Mouse (Mus musculus) heart, embryonic 14.5 days (tissue): ENCODE data around the gene Cyth1. TPM values are rescaled to one million over a fixed set of nuclear protein-coding genes. Genes with fewer than 3 reads are reported as not detected.

ENCODE experiments used
- ATAC-seq: fragments of 200-750 bp; cut with Nextera tagmentation; 2 replicates; pipeline ENCODE4 v1.8.0; 2017; ENCODE audit warnings: low read depth, moderate TSS enrichment; ENCODE audit not compliant: insufficient number of reproducible peaks, insufficient read depth, low FRiP score
- H3K27ac ChIP-seq, 2 experiments: fragments of 200-500 bp in 1 of 2; fragments of 300-500 bp in 1 of 2; sonication (generic) in 1 of 2; replicated peaks in 1 of 2; 2 replicates each; pipeline ENCODE4 v1.5.1; 2012 to 2014; ENCODE audit warnings: low read depth in 2 of 2, low read length in 2 of 2, control low read depth in 1 of 2, mild to moderate bottlenecking in 1 of 2, mixed read lengths in 1 of 2; ENCODE audit not compliant: control insufficient read depth in 1 of 2, insufficient read depth in 1 of 2
- H3K27me3 ChIP-seq: fragments of 300-500 bp; sonication (generic); 2 replicates; pipeline ENCODE4 v1.6.1; 2014; ENCODE audit warnings: mild to moderate bottlenecking, low read length, control low read depth; ENCODE audit not compliant: control insufficient read depth, insufficient read depth
- H3K36me3 ChIP-seq: fragments of 300-500 bp; sonication (generic); 2 replicates; pipeline ENCODE4 v1.6.1; 2014; ENCODE audit warnings: mild to moderate bottlenecking, control low read depth, low read length, mixed read lengths; ENCODE audit not compliant: control insufficient read depth, insufficient read depth
- H3K4me1 ChIP-seq, 2 experiments: fragments of 200-500 bp in 1 of 2; fragments of 300-500 bp in 1 of 2; sonication (generic) in 1 of 2; 2 replicates each; pipeline ENCODE4 v1.6.1; 2012 to 2014; ENCODE audit warnings: low read length in 2 of 2, control low read depth in 1 of 2, mixed read lengths in 1 of 2; ENCODE audit not compliant: control insufficient read depth in 2 of 2, insufficient read depth in 2 of 2
- H3K4me2 ChIP-seq: fragments of 300-500 bp; sonication (generic); 2 replicates; pipeline ENCODE4 v1.6.1; 2014; ENCODE audit warnings: mild to moderate bottlenecking, low read length
- H3K4me3 ChIP-seq, 2 experiments: fragments of 200-500 bp in 1 of 2; fragments of 300-500 bp in 1 of 2; sonication (generic) in 1 of 2; 2 replicates each; pipeline ENCODE4 v1.5.1; 2012 to 2014; ENCODE audit warnings: low read length in 2 of 2, mild to moderate bottlenecking in 2 of 2, control low read depth in 1 of 2, low read depth in 1 of 2, moderate library complexity in 1 of 2; ENCODE audit not compliant: control insufficient read depth in 1 of 2, insufficient read depth in 1 of 2
- H3K9ac ChIP-seq: fragments of 300-500 bp; sonication (generic); 2 replicates; pipeline ENCODE4 v1.6.1; 2014; ENCODE audit warnings: mild to moderate bottlenecking, low read length
- H3K9me3 ChIP-seq: fragments of 300-500 bp; sonication (generic); 2 replicates; pipeline ENCODE4 v1.6.1; 2016; ENCODE audit warnings: low read length, control low read depth; ENCODE audit not compliant: control insufficient read depth
- WGBS: fragments of 180-500 bp; shearing (Covaris S2); extraction: QIAGEN DNeasy Blood & Tissue Kit; methylation state at CpG from one replicate; pipeline ENCODE4 v1.1.7; 2014; 5-methylcytosine and 5-hydroxymethylcytosine counted together
- polyA plus RNA-seq: library from polyadenylated mRNA; unstranded; fragments of >200 nt; fragmentation: Nextera tagmentation; extraction: Ambion mirVana; gene quantifications from 2 replicates; pipeline ENCODE4 v1.2.1, GENCODE M21; 2014

Gene Cyth1
- polyA plus RNA-seq, 1 experiment from 2014 or later: 15.9 TPM

DNA sequence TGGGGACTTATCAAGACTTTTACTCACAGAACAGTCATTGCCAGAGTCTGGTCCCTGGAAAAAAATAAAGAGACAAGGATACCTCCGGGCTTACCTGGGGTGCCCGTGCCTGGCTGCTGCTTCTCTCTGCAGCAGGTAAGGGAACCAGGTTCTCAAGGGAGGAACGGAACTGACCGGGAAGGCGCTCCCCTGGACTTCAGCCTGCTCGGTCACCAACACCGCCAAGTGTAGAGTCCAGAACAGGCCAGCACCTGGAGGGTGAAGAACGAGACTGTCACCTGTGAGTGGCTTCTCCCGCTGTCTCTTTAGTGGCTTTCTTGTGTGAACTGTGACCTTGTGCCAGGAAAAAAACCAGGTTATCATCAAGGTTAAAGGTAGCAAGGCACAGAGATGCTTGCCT is 39.2 kb upstream of the Cyth1 start:
- H3K4me2 ChIP-seq: no peak overlapping the region
- no peaks in the 10 kb centered on the region for H3K27me3 ChIP-seq
- peaks cover 9 to 18% of the 10 kb centered on the region in 2 experiments for H3K4me1 ChIP-seq
- H3K9ac ChIP-seq: no peak overlapping the region
- no peak overlapping the region for H3K27ac ChIP-seq
- H3K4me3 ChIP-seq: no peak overlapping the region
- no peak for ATAC-seq
- H3K36me3 ChIP-seq: peaks cover 51% of the 10 kb centered on the region
- no peaks in the 10 kb centered on the region for H3K9me3 ChIP-seq
- 93% methylated on average over 9 of the region's 9 CpGs for WGBS

DNA sequence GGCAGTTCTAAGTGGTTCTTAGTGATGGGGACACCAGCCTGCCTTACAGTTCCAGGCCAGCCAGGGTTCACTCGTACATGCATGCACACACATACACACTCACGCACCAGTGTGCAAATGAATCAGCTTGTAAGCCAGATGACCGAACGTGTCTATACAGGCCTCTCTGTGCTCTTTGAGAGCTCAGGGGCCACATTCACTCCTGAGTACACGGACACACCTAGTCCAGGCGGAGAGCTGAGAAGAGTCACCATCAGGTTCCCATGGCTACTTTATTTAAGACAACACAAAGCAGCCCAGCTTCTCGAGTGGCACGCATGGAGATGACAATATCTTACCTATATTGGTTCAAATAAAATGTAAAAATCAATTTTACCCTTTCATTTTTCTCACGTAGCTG is 38.0 kb upstream of the Cyth1 start:
- ATAC-seq: no peak

DNA sequence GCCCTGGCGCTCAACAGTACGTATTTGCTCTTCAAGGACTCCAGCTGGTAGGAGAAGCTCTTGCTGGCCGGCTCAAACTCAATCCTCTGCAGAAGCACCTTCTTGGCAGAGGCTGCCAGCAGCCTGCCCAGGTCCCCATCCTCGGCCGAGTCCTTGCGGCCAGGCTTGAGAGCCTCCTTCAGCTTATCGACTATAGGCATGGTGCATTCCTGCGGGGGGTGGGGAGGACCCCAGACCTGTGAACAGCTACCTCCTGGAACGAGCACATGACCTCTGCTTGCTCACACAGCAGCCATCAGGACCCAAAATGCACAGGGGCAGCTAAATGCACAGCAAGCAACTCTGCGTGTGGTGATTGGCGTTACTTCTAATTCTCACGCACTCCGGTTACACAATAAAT is 37.4 kb upstream of the Cyth1 start:
- ATAC-seq: no peak
- peaks cover 66% of the 10 kb centered on the region for H3K36me3 ChIP-seq
- H3K27me3 ChIP-seq: no peaks in the 10 kb centered on the region
- no peak overlapping the region for H3K9ac ChIP-seq
- no peak overlapping the region for H3K4me3 ChIP-seq
- no peaks in the 10 kb centered on the region for H3K9me3 ChIP-seq
- no peak overlapping the region for H3K4me2 ChIP-seq
- 76% methylated on average over 13 of the region's 13 CpGs for WGBS
- H3K4me1 ChIP-seq: peaks cover 9 to 15% of the 10 kb centered on the region in 2 experiments
- no peak overlapping the region; a peak in 1 of 4 replicates for H3K27ac ChIP-seq

More for the DNA sequence above, 38.0 kb upstream of the Cyth1 start:
- H3K9me3 ChIP-seq: no peaks in the 10 kb centered on the region
- H3K9ac ChIP-seq: no peak overlapping the region
- no peak overlapping the region for H3K4me2 ChIP-seq
- H3K4me1 ChIP-seq: peaks cover 9 to 18% of the 10 kb centered on the region in 2 experiments
- H3K27ac ChIP-seq: no peak overlapping the region
- H3K27me3 ChIP-seq: no peaks in the 10 kb centered on the region
- H3K36me3 ChIP-seq: peaks cover 62% of the 10 kb centered on the region
- WGBS: 88% methylated on average over 9 of the region's 9 CpGs
- H3K4me3 ChIP-seq: no peak overlapping the region

DNA sequence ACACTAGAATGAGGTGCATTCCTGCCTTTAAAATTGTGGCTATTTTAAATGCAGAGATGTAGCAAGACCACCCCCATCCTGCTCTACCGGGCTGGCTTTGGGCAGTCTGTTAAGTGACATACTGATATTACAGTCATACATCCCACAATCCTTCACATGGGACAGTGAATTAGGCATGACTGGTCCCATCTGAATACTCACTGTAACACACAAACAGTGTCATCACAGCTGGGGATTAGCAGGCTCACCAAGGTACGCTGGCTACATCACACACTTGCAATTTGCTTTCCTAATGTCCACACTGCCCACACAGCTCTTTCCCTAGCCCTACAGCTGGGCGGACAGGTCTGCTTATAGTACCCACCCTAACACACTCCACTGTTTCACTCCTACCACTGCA is 31.8 kb upstream of the Cyth1 start:
- Histone ChIP-seq H3K36me3 (peaks cover 97% of the 10 kb centered on the region), H3K27me3 (no peaks in the 10 kb centered on the region), H3K27ac (no peak overlapping the region), H3K9ac (no peak overlapping the region), H3K4me3 (no peak overlapping the region), H3K4me2 (no peak overlapping the region), H3K4me1 (no peaks in the 10 kb centered on the region), H3K9me3 (no peaks in the 10 kb centered on the region)
- ATAC-seq: no peak
- WGBS: 85% methylated on average over 3 of the region's 3 CpGs

DNA sequence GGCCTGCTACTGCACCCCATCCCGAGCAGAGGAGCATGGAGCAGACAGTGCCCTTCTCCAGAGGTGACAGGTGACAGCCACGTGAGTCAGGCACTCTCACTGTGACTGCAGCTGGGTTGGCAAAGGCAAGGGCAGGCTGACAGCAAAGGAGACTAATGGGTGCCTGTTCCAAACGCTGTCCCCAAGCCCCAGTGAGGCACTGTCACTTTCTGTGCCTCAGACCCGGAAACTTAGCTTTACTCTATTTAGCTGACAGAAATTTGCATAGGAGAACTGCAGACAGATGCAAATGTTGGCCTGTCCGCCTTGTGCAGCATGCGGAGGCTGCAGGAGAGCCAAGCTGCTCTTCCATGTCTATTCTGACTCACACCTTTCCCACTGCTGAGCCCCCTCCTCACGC is 27.9 kb upstream of the Cyth1 start:
- Histone ChIP-seq H3K27ac (no peak overlapping the region), H3K4me3 (no peak overlapping the region), H3K4me2 (no peak overlapping the region), H3K4me1 (no peaks in the 10 kb centered on the region), H3K36me3 (peaks cover 97% of the 10 kb centered on the region), H3K27me3 (no peaks in the 10 kb centered on the region), H3K9me3 (no peaks in the 10 kb centered on the region), H3K9ac (no peak overlapping the region)
- WGBS: 77% methylated on average over 7 of the region's 7 CpGs
- ATAC-seq: no peak

DNA sequence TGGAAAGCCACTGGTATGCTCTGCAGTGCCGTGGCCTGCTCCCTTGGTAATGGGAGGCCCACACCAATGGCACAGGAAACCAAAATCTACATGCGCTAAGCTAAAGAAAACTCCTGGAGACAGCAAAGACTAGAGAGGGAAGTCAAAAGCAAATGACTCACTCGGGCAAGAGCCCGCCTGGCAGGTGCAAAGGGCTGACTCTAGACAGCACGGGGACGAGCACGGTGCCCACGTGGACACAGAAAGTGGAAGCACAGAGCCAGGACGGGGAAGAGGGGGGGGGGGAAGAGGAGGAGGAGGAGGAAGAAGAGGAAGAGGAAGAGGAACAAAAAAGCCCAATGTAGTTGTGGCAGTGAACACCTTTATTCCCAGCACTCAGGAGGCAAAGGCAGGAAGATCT is 26.7 kb upstream of the Cyth1 start:
- Histone ChIP-seq H3K9me3 (no peaks in the 10 kb centered on the region), H3K4me1 (no peaks in the 10 kb centered on the region), H3K27ac (no peak overlapping the region), H3K27me3 (no peaks in the 10 kb centered on the region), H3K4me2 (no peak overlapping the region), H3K9ac (no peak overlapping the region), H3K36me3 (peaks cover 97% of the 10 kb centered on the region), H3K4me3 (no peak overlapping the region)
- 90% methylated on average over 9 of the region's 9 CpGs for WGBS
- ATAC-seq: no peak

DNA sequence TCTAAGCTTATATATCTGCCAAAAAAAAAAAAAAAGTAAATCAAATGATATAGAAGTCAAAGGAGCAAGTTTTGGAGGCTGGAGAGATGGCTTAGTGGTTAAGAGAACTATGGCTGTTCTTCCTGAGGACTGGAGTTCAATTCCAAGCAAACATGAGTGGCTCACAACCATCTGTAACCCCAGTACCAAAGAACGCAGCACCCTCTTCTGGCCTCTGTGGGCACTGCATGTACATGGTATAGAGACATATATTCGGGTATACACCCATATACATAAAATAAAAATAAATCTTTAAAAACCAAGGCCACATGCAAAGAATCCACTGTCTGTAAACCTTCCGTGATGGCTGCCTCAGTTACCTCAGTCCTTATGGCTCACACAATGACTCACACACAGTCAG is 21.4 kb upstream of the Cyth1 start:
- no peak for ATAC-seq
- WGBS: 95% methylated on average over 3 of the region's 3 CpGs

DNA sequence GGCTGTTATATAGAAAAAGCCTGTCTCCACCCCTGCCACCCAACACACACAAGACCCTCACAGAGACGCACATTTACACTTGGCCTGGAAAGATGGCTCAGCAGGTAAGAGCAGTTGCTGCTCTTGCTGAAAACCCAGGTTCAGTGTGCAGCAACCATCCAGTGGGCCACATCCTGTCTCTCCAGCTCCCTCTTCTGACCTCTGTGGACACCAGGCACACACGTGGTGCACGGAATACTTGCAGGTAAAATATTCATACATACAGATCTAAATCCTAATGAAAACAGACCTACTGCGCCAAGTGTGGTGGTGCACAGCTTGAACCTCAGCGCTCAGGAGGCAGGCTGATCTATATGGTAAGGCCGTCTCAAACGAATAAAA is 18.3 kb upstream of the Cyth1 start:
- WGBS: 87% methylated on average over 7 of the region's 7 CpGs
- Histone ChIP-seq H3K9ac (no peak overlapping the region), H3K9me3 (no peaks in the 10 kb centered on the region), H3K27me3 (no peaks in the 10 kb centered on the region), H3K4me3 (no peak overlapping the region), H3K4me1 (no peaks in the 10 kb centered on the region), H3K4me2 (no peak overlapping the region), H3K27ac (no peak overlapping the region), H3K36me3 (peaks cover 97% of the 10 kb centered on the region)
- ATAC-seq: no peak

More for the DNA sequence above, 21.4 kb upstream of the Cyth1 start:
- H3K4me3 ChIP-seq: no peak overlapping the region
- peaks cover 97% of the 10 kb centered on the region for H3K36me3 ChIP-seq
- no peaks in the 10 kb centered on the region for H3K27me3 ChIP-seq
- no peak overlapping the region for H3K4me2 ChIP-seq
- H3K9me3 ChIP-seq: no peaks in the 10 kb centered on the region
- no peak overlapping the region for H3K9ac ChIP-seq
- H3K27ac ChIP-seq: no peak overlapping the region
- no peaks in the 10 kb centered on the region for H3K4me1 ChIP-seq
